Mouse (Mus musculus) limb, embryonic 10.5 days (tissue): ENCODE data around the gene Rap2a. TPM values are rescaled to one million over a fixed set of nuclear protein-coding genes. Genes with fewer than 3 reads are reported as not detected.

Experiments
- DNase-seq: peaks from one replicate; pipeline ENCODE4 v3.0.0-alpha.2; 2017; ENCODE audit warnings: low spot score
- H3K27ac ChIP-seq: fragments of 300-500 bp; sonication (generic); 2 replicates; pipeline ENCODE4 v1.5.1; 2016; ENCODE audit warnings: mild to moderate bottlenecking
- H3K27me3 ChIP-seq: fragments of 300-500 bp; sonication (generic); 2 replicates; pipeline ENCODE4 v1.6.1; 2016; ENCODE audit warnings: low read depth, mild to moderate bottlenecking; ENCODE audit not compliant: poor library complexity, severe bottlenecking
- H3K36me3 ChIP-seq: fragments of 300-500 bp; sonication (generic); 2 replicates; pipeline ENCODE4 v1.6.1; 2016; ENCODE audit warnings: mild to moderate bottlenecking, moderate library complexity
- H3K4me1 ChIP-seq: fragments of 300-500 bp; sonication (generic); 2 replicates; pipeline ENCODE4 v1.6.1; 2016
- H3K4me3 ChIP-seq: fragments of 300-500 bp; sonication (generic); 2 replicates; pipeline ENCODE4 v1.5.1; 2016; ENCODE audit warnings: mild to moderate bottlenecking, moderate library complexity
- H3K9me3 ChIP-seq: fragments of 300-500 bp; sonication (generic); replicated peaks from 2 replicates; pipeline ENCODE4 v1.6.1; 2016; ENCODE audit warnings: mild to moderate bottlenecking
- whole genome bisulfite sequencing: fragments of 180-500 bp; shearing (Covaris S2); methylation state at CpG from one replicate; pipeline ENCODE4 v1.1.7; 2016; 5-methylcytosine and 5-hydroxymethylcytosine counted together
- polyA plus RNA-seq: library from polyadenylated mRNA; unstranded; fragments of >200 nt; fragmentation: Nextera tagmentation; extraction: Ambion mirVana; gene quantifications from 2 replicates; pipeline ENCODE4 v1.2.1, GENCODE M21; 2016

Gene Rap2a
- polyA plus RNA-seq, 1 experiment from 2014 or later, result 8.9 TPM

- H3K36me3 ChIP-seq, result peaks cover 13% of the 10 kb centered on the region
- H3K27ac ChIP-seq, result no peak overlapping the region
- no peaks in the 10 kb centered on the region for H3K4me1 ChIP-seq
- H3K9me3 ChIP-seq, result no peaks in the 10 kb centered on the region
- DNase-seq, result no peak
- WGBS, result 97% methylated on average over 12 of the region's 12 CpGs
- H3K27me3 ChIP-seq, result no peaks in the 10 kb centered on the region
- no peak overlapping the region for H3K4me3 ChIP-seq
These were observed 25.4 kb downstream of the Rap2a start for GRCm38 (mm10) chr14:120503641-120504040.

DNA sequence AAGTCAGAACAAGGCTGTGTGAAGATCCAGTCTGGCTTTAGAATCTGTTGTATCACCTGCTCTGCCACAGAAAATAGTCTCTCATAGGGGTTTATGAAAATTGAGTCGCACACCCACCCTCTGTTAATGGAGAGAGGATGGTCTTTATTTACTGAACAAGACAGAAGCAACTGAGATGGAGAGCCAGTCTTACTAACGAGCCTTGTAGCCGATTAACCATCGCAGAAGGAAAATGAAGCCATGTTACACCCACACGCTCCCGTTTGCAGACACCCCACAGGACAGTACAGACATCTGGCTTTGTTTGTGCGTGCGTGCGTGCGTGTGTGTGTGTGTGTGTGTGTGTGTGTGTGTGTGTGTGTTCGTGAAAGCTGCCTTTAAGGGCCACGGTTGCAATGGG, 26.2 kb downstream of the Rap2a start:
- H3K4me1 ChIP-seq, result no peaks in the 10 kb centered on the region
- H3K9me3 ChIP-seq, result no peaks in the 10 kb centered on the region
- no peak overlapping the region for H3K4me3 ChIP-seq
- WGBS, result 87% methylated on average over 12 of the region's 12 CpGs
- H3K36me3 ChIP-seq, result peaks cover 13% of the 10 kb centered on the region
- DNase-seq, result no peak
- no peak overlapping the region for H3K27ac ChIP-seq
- no peaks in the 10 kb centered on the region for H3K27me3 ChIP-seq

- Histone ChIP-seq H3K9me3 (no peaks in the 10 kb centered on the region), H3K36me3 (peaks cover 13% of the 10 kb centered on the region), H3K27ac (no peak overlapping the region), H3K4me1 (no peaks in the 10 kb centered on the region), H3K4me3 (no peak overlapping the region), H3K27me3 (no peaks in the 10 kb centered on the region)
- DNase-seq, result no peak
- WGBS, result 97% methylated on average over 18 of the region's 18 CpGs
These were observed 26.8 kb downstream of the Rap2a start for GRCm38 (mm10) chr14:120504928-120505461.

DNA sequence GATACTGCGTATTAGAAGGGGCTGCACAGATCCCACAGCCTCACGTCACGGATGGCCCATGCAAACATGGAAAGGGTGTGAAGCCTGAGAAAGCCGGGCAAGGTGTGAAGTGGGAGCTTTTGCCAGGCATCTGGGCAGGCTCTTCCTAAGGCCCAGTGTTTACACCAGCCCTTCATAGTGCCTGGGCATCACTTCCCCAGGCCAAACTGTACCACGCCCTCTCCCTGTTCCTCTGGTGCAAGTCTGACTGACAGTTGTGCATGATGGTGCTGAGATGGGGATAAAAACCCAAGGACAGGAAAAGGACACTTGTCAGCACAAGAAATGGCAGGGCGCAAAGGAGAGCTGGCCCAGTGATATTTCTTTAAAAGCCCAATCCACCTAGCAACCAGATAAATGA, 27.7 kb downstream of the Rap2a start:
- peaks cover 13% of the 10 kb centered on the region for H3K36me3 ChIP-seq
- 95% methylated on average over 6 of the region's 6 CpGs for WGBS
- no peaks in the 10 kb centered on the region for H3K27me3 ChIP-seq
- H3K9me3 ChIP-seq, result no peaks in the 10 kb centered on the region
- no peaks in the 10 kb centered on the region for H3K4me1 ChIP-seq
- H3K27ac ChIP-seq, result no peak overlapping the region
- DNase-seq, result no peak
- no peak overlapping the region for H3K4me3 ChIP-seq

- Histone ChIP-seq H3K9me3 (no peaks in the 10 kb centered on the region), H3K36me3 (peaks cover 6% of the 10 kb centered on the region), H3K27ac (no peak overlapping the region), H3K4me1 (no peaks in the 10 kb centered on the region), H3K27me3 (no peaks in the 10 kb centered on the region), H3K4me3 (no peak overlapping the region)
- 86% methylated on average over 12 of the region's 12 CpGs for WGBS
- DNase-seq, result no peak
These were observed 29.3 kb downstream of the Rap2a start for GRCm38 (mm10) chr14:120507516-120507915.

- no peaks in the 10 kb centered on the region for H3K4me1 ChIP-seq
- H3K4me3 ChIP-seq, result no peak overlapping the region
- no peaks in the 10 kb centered on the region for H3K9me3 ChIP-seq
- DNase-seq, result no peak
- WGBS, result 92% methylated on average over 16 of the region's 16 CpGs
- peaks cover 3% of the 10 kb centered on the region for H3K36me3 ChIP-seq
- H3K27ac ChIP-seq, result no peak overlapping the region
- no peaks in the 10 kb centered on the region for H3K27me3 ChIP-seq
These were observed 30.5 kb downstream of the Rap2a start for GRCm38 (mm10) chr14:120508566-120509365.

- WGBS, result 87% methylated on average over 5 of the region's 5 CpGs
- H3K36me3 ChIP-seq, result 0 out of 2 replicates have a peak, but pooled peaks cover 2% of the 10 kb centered on the region
- no peak overlapping the region for H3K4me3 ChIP-seq
- no peaks in the 10 kb centered on the region for H3K27me3 ChIP-seq
- no peaks in the 10 kb centered on the region for H3K4me1 ChIP-seq
- DNase-seq, result no peak
- no peaks in the 10 kb centered on the region for H3K9me3 ChIP-seq
- no peak overlapping the region for H3K27ac ChIP-seq
These were observed 31.1 kb downstream of the Rap2a start for GRCm38 (mm10) chr14:120509366-120509640.

- no peak for DNase-seq
- H3K9me3 ChIP-seq, result no peaks in the 10 kb centered on the region
- no peak overlapping the region for H3K27ac ChIP-seq
- H3K4me1 ChIP-seq, result no peaks in the 10 kb centered on the region
- H3K36me3 ChIP-seq, result no peaks in the 10 kb centered on the region
- WGBS, result 85% methylated on average over 5 of the region's 5 CpGs
- no peaks in the 10 kb centered on the region for H3K27me3 ChIP-seq
- no peak overlapping the region for H3K4me3 ChIP-seq
These were observed 33.6 kb downstream of the Rap2a start for GRCm38 (mm10) chr14:120511821-120512220.

DNA sequence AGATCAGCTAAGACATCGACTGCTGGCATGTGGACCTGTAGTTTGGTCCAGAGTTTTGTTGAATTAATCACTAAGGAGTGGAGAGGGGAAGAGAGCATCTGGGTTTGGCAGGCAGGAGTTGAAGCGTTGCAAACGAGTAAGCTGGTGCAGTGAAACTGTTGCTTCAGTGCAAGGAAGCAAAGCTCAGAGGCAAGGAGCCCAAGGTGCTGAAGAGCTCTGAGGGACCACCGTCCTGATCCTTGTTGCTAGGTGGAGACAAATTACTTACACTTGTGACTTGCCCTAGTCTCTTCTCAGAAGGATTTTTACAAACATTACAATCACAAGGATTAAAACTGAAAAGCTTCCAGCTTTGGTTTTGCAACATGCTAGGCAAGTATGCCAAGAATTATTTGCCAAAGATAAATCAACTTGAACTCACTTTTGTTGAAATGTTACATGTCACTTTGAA, 36.6 kb downstream of the Rap2a start:
- H3K36me3 ChIP-seq, result no peaks in the 10 kb centered on the region
- H3K9me3 ChIP-seq, result no peaks in the 10 kb centered on the region
- no peak overlapping the region for H3K27ac ChIP-seq
- H3K4me1 ChIP-seq, result no peaks in the 10 kb centered on the region
- H3K27me3 ChIP-seq, result no peaks in the 10 kb centered on the region
- WGBS, result 79% methylated on average over 4 of the region's 4 CpGs
- no peak for DNase-seq
- H3K4me3 ChIP-seq, result no peak overlapping the region

- no peak overlapping the region for H3K27ac ChIP-seq
- no peaks in the 10 kb centered on the region for H3K4me1 ChIP-seq
- H3K9me3 ChIP-seq, result no peaks in the 10 kb centered on the region
- DNase-seq, result no peak
- H3K4me3 ChIP-seq, result no peak overlapping the region
- WGBS, result 78% methylated on average over 1 of the region's 1 CpGs
- H3K27me3 ChIP-seq, result no peaks in the 10 kb centered on the region
- no peaks in the 10 kb centered on the region for H3K36me3 ChIP-seq
These were observed 37.1 kb downstream of the Rap2a start for GRCm38 (mm10) chr14:120515376-120515775.

DNA sequence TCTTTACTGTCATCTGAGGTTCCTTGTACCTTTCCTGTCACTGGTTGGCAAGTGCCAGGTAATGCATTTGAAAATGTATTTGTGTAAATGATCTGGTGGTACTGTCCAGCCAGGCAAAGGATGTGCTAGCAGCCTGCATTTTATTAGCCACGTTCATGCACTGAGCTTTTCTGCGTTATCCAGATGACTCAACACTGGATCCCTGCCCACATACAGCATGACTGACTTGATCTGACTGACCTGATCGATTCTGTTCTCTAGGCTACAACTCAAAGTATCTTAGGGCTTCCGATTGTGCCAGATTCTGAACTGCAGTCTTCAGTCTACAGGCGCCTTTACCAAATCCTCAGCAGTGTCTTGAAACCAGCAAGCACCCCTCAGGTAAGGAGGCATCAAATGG, 40.5 kb downstream of the Rap2a start:
- Histone ChIP-seq H3K36me3 (no peaks in the 10 kb centered on the region), H3K4me1 (no peaks in the 10 kb centered on the region), H3K27ac (no peak overlapping the region), H3K9me3 (no peaks in the 10 kb centered on the region), H3K27me3 (no peaks in the 10 kb centered on the region), H3K4me3 (no peak overlapping the region)
- 85% methylated on average over 5 of the region's 5 CpGs for WGBS
- no peak for DNase-seq

- Histone ChIP-seq H3K4me1 (no peaks in the 10 kb centered on the region), H3K36me3 (no peaks in the 10 kb centered on the region), H3K9me3 (no peaks in the 10 kb centered on the region), H3K4me3 (no peak overlapping the region), H3K27ac (no peak overlapping the region), H3K27me3 (no peaks in the 10 kb centered on the region)
- DNase-seq, result no peak
- 85% methylated on average over 1 of the region's 1 CpGs for whole genome bisulfite sequencing
These were observed 41.7 kb downstream of the Rap2a start for GRCm38 (mm10) chr14:120519921-120520320.

- Histone ChIP-seq H3K36me3 (no peaks in the 10 kb centered on the region), H3K4me3 (no peak overlapping the region), H3K4me1 (no peaks in the 10 kb centered on the region), H3K9me3 (no peaks in the 10 kb centered on the region), H3K27ac (no peak overlapping the region), H3K27me3 (no peaks in the 10 kb centered on the region)
- WGBS, result 79% methylated on average over 3 of the region's 3 CpGs
- no peak for DNase-seq
These were observed 42.6 kb downstream of the Rap2a start for GRCm38 (mm10) chr14:120520843-120521242.

DNA sequence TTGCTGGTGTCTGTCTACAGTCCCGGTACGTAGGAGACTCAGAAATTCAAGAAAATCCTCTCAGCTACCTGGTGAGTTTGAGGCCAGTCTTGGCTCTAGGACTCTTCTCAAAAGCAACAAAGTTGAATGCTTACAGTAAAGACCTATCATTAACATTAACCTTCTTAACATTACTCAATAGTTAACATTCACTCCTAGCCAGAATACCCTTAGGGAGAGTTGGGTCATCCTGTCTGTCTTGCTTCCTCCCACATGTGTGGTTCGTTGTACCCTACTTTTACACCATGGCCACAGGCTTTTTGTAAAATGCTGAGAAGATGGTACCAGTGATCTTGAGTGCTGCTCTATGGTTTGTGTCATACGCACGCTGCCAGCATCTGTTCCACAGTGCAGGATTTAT, 45.1 kb downstream of the Rap2a start:
- H3K27me3 ChIP-seq, result no peaks in the 10 kb centered on the region
- H3K27ac ChIP-seq, result no peak overlapping the region
- H3K4me3 ChIP-seq, result no peak overlapping the region
- H3K36me3 ChIP-seq, result no peaks in the 10 kb centered on the region
- no peaks in the 10 kb centered on the region for H3K4me1 ChIP-seq
- WGBS, result 93% methylated on average over 5 of the region's 5 CpGs
- H3K9me3 ChIP-seq, result no peaks in the 10 kb centered on the region
- no peak for DNase-seq
